Mouse (Mus musculus) ES-Bruce4 (cell line): ENCODE data around the gene Rgs19. TPM values are rescaled to one million over a fixed set of nuclear protein-coding genes. Genes with fewer than 3 reads are reported as not detected.

Experiments used
- H3K27ac ChIP-seq: 2 replicates; pipeline ENCODE4 v1.5.1; 2012; ENCODE audit warnings: low read length, inconsistent platforms; ENCODE audit not compliant: insufficient read depth
- H3K27me3 ChIP-seq: 2 replicates; pipeline ENCODE4 v1.6.1; 2012; ENCODE audit warnings: mild to moderate bottlenecking, low read length, inconsistent platforms; ENCODE audit not compliant: control insufficient read depth, poor library complexity, insufficient read depth, severe bottlenecking
- H3K36me3 ChIP-seq: 2 replicates; pipeline ENCODE4 v1.6.1; 2012; ENCODE audit warnings: inconsistent platforms, mild to moderate bottlenecking, low read length, moderate library complexity; ENCODE audit not compliant: control insufficient read depth, poor library complexity, insufficient read depth, severe bottlenecking
- H3K4me1 ChIP-seq: one replicate; pipeline ENCODE4 v1.8.1; 2011; ENCODE audit warnings: low read length; ENCODE audit not compliant: control insufficient read depth, insufficient read depth
- H3K4me3 ChIP-seq: 2 replicates; pipeline ENCODE4 v1.5.1; 2011; ENCODE audit warnings: low read depth, mild to moderate bottlenecking, low read length
- H3K9ac ChIP-seq: 2 replicates; pipeline ENCODE4 v1.6.1; 2012; ENCODE audit warnings: low read depth, mild to moderate bottlenecking, inconsistent platforms; ENCODE audit not compliant: poor library complexity, severe bottlenecking
- H3K9me3 ChIP-seq: replicated peaks from 2 replicates; pipeline ENCODE4 v1.6.1; 2012; ENCODE audit warnings: mild to moderate bottlenecking, low read length, inconsistent platforms; ENCODE audit not compliant: control insufficient read depth, poor library complexity, insufficient read depth, severe bottlenecking
- CTCF ChIP-seq: IDR thresholded peaks from one replicate; pipeline ENCODE4 v1.8.1; 2011; ENCODE audit warnings: low read depth, low read length
- EP300 ChIP-seq: IDR thresholded peaks from 2 replicates; pipeline ENCODE4 v1.6.1; 2011; ENCODE audit warnings: low read depth, low read length; ENCODE audit not compliant: insufficient read depth
- POLR2A ChIP-seq: IDR thresholded peaks from one replicate; pipeline ENCODE4 v1.8.1; 2011; ENCODE audit warnings: low read length; ENCODE audit not compliant: insufficient read depth
- polyA plus RNA-seq: library from polyadenylated mRNA; stranded (reverse); fragments of >200 nt; gene quantifications from 2 replicates; pipeline ENCODE4 v1.2.4, GENCODE M21; 2011; ENCODE audit warnings: low read depth; ENCODE audit not compliant: missing spikeins, insufficient read depth, insufficient read length

The Rgs19 gene
- polyA plus RNA-seq, 1 experiment, result 46.5 TPM

DNA sequence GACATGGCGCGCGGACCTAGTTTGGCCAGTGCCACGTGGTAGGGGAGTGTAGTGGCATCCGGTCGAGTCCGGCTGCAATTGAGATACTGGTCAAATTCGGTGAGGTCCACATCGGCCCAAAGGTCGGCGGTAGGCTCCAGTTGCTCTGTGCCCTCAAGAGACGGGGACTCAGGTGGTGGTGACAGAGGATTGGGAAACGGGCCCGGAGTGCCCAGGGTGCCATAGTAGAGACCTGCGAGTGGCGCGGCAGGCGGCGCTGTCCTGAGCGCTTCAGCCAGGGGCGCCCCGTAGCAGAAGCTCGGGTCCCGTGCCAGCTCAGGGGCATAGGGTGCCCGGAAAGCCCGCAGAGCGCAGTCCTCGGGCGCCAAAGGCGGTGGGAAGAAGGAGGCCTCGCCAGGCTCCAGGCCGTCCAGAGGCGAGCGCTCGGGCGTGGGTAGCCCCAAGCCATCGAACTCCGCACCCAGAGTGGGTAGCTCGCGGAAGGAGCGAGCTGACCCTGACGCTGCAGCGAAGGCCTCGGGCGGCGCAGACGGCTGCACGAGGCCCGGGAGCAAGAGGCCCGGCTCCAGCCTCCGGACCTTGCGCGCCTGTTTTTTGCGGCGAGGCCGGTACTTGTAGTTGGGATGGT, 23.4 kb downstream of the Rgs19 start:
- Histone ChIP-seq H3K27me3 (peaks cover 2% of the 10 kb centered on the region; the same call in 1 of the 2 replicates), H3K4me3 (peak overlapping the region; percentile 58), H3K27ac (no peak overlapping the region), H3K4me1 (no peaks in the 10 kb centered on the region), H3K36me3 (no peaks in the 10 kb centered on the region), H3K9me3 (no peaks in the 10 kb centered on the region), H3K9ac (peak overlapping the region; percentile 65)
- no peak for TF ChIP-seq POLR2A
- TF ChIP-seq EP300, result no peak
- no peak for TF ChIP-seq CTCF

DNA sequence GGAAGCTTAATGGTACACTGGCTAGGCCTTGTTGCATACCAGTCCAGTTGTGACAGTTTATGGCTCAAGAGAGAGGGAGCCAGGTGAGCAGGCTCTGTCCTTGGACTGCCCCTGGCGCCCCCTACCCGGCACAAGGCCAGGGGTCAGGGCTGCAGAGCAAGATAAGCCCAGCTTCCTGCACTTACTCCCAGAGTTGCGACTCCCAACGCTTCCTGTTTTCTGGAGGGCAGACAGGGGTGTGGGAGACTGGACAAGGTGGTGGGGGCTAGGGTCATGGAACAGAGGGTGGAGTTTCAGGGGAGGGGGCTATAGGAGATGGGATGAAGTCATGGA, 30.5 kb downstream of the Rgs19 start:
- Histone ChIP-seq H3K9me3 (no peaks in the 10 kb centered on the region), H3K9ac (no peak overlapping the region), H3K27me3 (no peaks in the 10 kb centered on the region), H3K4me3 (no peak overlapping the region), H3K27ac (no peak overlapping the region), H3K36me3 (no peaks in the 10 kb centered on the region), H3K4me1 (peaks cover 3% of the 10 kb centered on the region)
- TF ChIP-seq POLR2A (no peak), CTCF (peak; percentile 19)

DNA sequence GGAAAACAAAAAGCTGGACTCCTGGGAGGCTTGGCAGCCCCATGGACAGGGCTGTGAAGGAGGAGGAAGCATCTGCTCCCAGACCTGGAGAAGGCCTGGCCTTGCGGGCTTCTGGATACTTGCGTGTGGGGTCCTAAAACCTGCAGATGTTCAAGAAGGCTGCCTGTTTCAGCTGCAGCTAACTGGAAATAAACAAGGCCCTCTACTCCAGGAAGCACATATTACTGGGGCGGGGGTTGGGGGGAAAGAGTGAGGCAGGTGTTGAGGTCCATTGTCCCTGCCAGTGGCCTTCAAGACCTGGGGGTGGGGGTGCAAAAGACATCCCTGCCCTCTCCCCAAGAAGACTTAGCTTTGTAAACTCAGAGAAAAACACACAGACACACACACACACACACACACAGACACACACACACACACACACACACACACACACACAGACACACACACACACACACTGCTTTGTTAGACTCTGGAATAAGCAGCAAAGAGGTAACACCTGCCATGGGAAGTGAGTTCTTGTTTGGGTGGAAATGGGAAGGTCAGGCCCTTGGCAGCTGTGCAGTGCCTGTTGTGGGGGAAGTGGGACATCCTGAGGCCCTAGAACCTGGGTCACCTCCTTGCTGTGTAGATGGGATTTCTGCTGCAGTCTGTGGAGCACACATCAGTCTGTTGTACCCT, 31.0 kb downstream of the Rgs19 start:
- Histone ChIP-seq H3K36me3 (no peaks in the 10 kb centered on the region), H3K4me1 (peaks cover 3% of the 10 kb centered on the region), H3K4me3 (no peak overlapping the region), H3K27ac (no peak overlapping the region), H3K9me3 (no peaks in the 10 kb centered on the region), H3K27me3 (no peaks in the 10 kb centered on the region), H3K9ac (no peak overlapping the region)
- TF ChIP-seq EP300, result no peak
- no peak for TF ChIP-seq CTCF
- TF ChIP-seq POLR2A, result no peak

GRCm38 (mm10) chr2:181659609-181660055, 34.1 kb downstream of the Rgs19 start:
- peaks cover 3% of the 10 kb centered on the region for H3K4me1 ChIP-seq
- H3K36me3 ChIP-seq, result peaks cover 10% of the 10 kb centered on the region
- H3K27ac ChIP-seq, result no peak overlapping the region
- H3K9me3 ChIP-seq, result no peaks in the 10 kb centered on the region
- no peak overlapping the region for H3K4me3 ChIP-seq
- no peaks in the 10 kb centered on the region for H3K27me3 ChIP-seq
- no peak overlapping the region for H3K9ac ChIP-seq
- no peak for TF ChIP-seq POLR2A
- peak; percentile 87 for TF ChIP-seq CTCF
- no peak for TF ChIP-seq EP300

DNA sequence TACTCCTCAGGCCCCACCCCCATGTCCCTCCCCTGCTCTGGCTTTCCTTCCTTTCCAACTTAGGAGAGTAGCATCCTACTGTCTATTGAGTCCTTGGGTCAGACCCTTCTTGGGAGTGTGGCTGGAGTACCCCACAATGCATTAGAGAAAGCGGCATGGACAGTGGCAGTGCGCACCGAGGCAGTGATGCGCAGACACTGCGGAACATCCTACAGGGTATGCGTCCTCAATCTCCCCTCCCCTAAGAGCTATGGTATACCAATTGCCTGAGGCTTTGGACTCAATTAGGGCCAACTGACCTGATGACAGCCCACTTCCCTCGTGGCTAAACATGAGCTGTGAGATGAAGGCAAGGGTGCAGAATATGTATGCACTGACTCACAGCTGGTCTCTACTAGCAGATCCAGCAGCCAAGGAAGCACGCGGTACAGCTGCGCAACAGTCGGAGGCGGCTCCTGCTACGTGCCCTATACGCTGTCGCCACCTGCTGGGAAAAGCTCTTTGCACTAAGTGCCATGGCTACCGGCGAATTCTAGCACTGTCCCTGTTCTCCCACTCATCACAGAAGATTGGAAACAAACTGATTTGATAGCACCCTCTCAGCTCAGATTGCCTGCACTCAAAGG, 34.7 kb downstream of the Rgs19 start:
- TF ChIP-seq EP300, result no peak
- TF ChIP-seq CTCF, result peak; percentile 70
- TF ChIP-seq POLR2A, result no peak
- Histone ChIP-seq H3K4me3 (peak overlapping the region; percentile 4; the same call in 1 of the 2 replicates), H3K4me1 (peaks cover 3% of the 10 kb centered on the region), H3K27ac (no peak overlapping the region), H3K36me3 (peaks cover 11% of the 10 kb centered on the region), H3K9ac (no peak overlapping the region), H3K9me3 (no peaks in the 10 kb centered on the region), H3K27me3 (no peaks in the 10 kb centered on the region)

GRCm38 (mm10) chr2:181658528-181658927, 35.2 kb downstream of the Rgs19 start:
- no peak for TF ChIP-seq EP300
- no peak for TF ChIP-seq POLR2A
- TF ChIP-seq CTCF, result no peak
- no peaks in the 10 kb centered on the region for H3K9me3 ChIP-seq
- peaks cover 11% of the 10 kb centered on the region for H3K36me3 ChIP-seq
- H3K4me3 ChIP-seq, result no peak overlapping the region
- no peaks in the 10 kb centered on the region for H3K27me3 ChIP-seq
- no peak overlapping the region for H3K9ac ChIP-seq
- H3K27ac ChIP-seq, result no peak overlapping the region
- peaks cover 3% of the 10 kb centered on the region for H3K4me1 ChIP-seq
